Mouse (Mus musculus): ENCODE measurements at regions not wholly inside any gene's neighbourhood (a gene's known extent, or its start where the extent isn't known, plus 50 kb on each side); places are given as distances from the start of the nearest gene placed in this dataset.

GRCm38 (mm10) chr1:137898891-137899290, 276.6 kb downstream of the Ptprc start:
- no peak for TF ChIP-seq CTCF (IDR thresholded peaks at IDR 0.05; ENCODE audit: borderline replicate concordance, control insufficient read depth, extremely low read depth, insufficient read depth, low read length, poor library complexity)
- TF ChIP-seq POLR2A (IDR thresholded peaks at IDR 0.05; ENCODE audit: control insufficient read depth, extremely low read depth, insufficient read depth, low read length, poor library complexity), result no peak

Data from thymus, adult 2 months (tissue).